Mouse (Mus musculus): ENCODE measurements at regions not wholly inside any gene's neighbourhood (a gene's known extent, or its start where the extent isn't known, plus 50 kb on each side); places are given as distances from the start of the nearest gene placed in this dataset.

DNA sequence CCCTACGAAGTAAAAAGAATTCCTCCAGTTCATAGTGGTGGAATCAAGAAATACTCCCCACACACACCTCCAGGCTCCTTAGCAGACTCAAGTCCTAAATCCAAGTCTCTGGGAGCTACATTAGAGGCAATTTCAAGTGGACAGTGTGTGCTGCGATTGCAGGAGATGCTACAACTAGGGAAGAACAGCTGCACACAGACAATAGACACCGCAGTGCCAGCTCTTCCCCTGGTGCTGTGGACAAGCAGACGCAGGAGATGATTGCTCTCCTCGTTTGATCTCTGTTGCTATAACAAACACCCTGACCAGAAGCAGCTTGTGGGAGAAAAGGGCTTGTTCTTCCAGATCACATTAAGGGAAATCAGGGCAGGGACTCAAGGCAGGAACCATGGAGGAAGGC is 517.1 kb upstream of the Adam5 start:
- no peak for DNase-seq (ENCODE audit: low read depth, low spot score)

DNA sequence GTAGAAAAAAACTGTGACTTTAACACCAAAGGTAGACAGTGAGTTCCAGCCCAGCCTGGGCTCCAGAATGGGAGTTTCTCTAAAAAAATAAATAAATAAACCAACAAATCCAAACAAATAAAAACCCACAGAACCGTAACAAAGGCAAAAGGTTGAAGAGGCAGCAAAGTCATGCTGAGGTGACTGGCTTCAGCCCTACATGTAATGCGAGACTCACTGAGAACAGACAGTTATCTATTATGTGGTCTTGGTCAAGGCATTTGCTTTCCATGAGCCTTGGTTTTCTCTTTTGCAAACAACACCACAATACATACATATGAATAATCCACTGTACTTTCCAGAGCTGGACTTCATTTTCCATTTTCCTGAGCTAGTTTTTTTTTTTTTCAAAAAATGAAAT is 516.6 kb upstream of the Adam5 start:
- no peak for DNase-seq (ENCODE audit: low read depth, low spot score)

DNA sequence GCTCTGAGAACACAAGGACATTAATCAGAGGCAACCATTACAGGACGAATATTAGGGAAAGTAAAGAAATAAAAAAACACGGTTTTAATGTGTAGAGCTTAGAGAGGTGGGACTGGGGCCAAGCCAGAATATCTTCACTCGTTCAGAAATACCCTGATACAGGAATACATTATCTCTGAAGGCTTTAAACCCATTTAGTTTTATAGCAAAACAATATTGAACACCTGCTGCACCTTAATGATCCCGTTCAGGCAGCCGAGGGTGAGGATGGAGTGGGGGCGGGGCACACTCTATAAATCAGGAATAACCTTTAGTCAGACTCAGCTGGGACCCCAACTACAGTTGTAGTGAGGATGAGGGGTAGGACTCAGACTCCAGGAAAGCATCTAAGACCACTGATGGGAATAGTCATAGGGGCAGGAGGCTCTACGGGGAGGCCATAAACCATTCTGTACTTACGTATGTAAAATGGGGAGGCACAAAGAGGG is 508.0 kb upstream of the Adam5 start:
- no peak for DNase-seq (ENCODE audit: low read depth, low spot score)

DNA sequence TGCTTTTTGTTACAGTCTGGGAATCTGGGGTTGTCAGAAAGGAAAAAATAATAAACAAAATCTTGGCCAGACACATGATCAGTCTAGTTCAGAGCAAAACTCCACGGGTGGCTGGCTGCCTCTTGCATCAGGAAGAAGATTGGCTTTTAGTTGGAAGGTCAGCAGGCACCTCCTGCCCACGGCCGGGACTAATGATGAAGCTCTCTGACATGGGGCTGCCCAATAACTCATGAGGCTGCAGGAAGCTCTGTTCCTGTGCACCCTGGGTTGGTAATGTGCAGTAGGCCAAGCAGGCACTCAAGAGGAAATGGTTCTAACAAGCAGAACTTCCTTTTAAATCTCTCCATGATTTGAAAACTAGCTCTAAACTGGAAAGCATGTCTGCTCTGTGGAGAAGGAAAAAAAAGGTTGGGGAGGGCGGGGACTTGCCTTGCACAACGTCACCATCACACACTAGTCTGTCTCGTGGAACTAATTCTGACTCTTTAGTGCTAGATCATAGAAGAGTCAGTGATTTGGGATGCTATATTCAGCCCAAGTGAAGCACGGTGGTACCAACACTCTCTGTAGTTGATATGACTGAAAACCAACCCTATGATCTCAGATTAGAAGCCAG is 507.1 kb upstream of the Adam5 start:
- no peak for DNase-seq (ENCODE audit: low read depth, low spot score)

DNA sequence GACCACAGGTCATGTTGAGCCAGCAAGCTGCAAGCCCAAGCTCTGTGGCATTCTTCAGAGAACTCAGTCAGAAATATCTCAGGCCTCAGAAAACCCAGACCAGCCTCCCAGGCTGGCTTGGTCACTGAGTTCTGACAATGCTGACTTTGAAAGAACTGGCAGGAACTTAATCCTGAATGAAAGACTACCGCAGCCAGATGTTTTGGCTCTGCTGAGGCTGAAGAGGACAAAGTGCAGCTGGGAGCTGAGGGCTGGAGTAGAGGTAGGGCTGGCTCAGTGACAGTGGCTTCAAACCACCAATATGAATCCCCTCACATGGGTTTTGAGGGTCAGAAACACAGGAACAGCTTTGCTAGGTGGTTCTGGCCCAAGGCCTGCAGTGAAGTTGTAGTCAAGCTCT is 505.6 kb upstream of the Adam5 start:
- DNase-seq (ENCODE audit: low read depth, low spot score): no peak

DNA sequence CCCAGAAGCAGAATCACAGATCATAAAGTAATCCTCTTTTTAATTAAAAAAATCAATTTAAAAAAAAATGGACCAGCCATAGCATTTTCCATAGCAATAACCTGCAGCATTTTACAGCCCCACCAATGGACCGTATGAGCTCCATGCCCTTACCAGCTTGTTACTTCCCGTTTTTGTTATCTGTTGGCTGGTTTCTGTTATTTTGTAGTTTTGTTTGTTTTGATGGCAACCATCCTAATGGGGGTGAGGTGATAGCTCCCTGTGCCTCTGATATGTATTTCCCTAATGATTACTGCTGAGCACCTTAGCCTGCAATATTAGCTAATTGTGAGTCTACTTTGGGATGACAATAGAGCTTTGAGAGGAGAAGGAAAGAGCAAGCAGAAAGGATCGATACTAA is 504.1 kb upstream of the Adam5 start:
- DNase-seq (ENCODE audit: low read depth, low spot score): no peak

DNA sequence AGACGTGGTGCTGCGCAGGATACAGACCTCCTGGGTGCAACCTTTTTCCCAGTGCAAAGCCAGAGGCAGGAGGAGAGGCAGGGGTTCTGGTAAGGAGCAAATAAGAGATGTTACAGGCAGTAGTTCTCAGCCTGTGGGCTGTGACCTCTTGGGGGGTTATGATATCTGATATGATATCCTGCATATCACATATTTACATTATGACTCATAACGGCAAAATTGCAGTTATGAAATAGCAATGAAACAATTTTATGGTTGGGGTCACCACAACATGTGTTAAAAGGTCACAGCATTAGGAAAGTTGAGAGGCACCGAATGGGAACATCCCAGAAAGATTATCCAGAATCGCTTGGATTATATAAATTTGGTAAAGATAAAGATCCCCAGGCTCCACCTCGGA is 502.8 kb upstream of the Adam5 start:
- DNase-seq (ENCODE audit: low read depth, low spot score): no peak

DNA sequence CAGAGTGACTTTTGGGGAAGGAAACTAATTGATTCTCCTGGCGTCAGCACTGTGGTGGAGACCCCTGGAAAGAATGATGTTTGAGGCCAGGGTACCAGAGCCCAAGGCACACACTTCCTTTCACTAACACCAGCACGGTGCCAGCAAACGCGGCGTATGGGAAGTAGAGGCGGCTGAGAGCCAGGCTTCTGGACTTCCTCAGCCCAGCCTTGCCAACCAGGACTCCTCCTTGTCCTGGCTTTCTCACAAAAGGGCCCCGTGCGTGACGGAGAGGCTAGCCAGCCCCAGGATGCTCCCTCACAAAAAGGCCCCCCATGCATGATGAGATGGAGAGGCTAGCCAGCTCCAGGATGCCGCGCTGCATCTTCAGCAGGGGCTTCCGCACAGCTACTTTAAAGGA is 502.1 kb upstream of the Adam5 start:
- no peak for DNase-seq (ENCODE audit: low read depth, low spot score)

DNA sequence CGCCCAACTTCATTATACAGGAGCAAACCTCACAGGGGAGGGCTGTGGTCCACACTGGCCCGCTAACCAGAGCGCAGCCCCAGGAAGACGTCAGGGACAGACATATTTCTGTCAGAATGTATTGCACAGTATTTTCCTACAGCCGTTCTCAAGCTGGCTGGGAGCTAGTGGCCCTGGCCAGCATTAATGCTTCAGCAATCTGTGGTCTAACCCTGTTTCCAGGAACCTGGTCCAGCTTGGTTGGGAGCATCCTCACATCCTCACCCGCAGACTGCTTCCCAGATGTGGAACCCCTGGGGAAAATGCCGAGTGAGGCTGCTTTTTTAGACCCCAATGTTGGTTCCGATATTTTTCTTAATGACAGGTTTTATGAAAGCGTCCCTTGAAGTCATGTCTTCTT is 500.6 kb upstream of the Adam5 start:
- no peak for DNase-seq (ENCODE audit: low read depth, low spot score)

DNA sequence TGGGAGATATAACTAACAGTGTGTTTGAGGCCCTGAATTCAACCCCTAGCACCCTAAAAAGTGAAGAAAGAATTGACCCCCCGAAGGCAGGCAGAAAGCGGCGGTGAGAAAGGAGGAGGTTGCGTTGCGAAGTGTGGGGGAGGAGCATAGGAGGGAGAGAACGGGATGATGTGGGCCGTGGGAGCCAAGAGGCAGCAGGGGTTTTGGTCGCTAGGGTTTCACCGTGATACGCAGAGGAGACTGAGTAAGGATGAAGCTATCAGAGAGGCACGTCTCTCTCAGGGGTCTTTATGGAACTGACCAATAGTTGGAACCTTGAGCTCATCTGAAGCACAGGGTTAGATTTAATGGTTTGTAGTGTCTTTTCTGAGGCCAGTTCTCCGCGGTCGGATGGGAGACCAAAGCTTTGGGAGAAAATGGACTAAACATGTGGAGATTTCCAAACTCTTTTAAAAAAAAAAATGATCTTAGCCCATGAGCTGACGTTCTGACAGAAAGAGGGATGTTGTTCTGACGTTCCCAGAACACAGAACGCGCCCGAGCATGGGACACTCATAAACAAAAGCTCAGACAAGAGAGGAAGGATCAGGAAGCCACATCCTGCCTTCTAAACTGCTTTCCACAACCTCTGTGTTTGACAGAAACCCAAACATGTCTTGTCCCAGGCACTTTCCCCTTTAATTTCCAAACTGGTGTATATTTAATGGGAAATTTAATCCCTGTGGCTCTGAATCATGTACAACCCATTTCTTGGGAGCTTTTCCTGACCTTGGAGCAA is 499.7 kb upstream of the Adam5 start:
- no peak for DNase-seq (ENCODE audit: low read depth, low spot score)

DNA sequence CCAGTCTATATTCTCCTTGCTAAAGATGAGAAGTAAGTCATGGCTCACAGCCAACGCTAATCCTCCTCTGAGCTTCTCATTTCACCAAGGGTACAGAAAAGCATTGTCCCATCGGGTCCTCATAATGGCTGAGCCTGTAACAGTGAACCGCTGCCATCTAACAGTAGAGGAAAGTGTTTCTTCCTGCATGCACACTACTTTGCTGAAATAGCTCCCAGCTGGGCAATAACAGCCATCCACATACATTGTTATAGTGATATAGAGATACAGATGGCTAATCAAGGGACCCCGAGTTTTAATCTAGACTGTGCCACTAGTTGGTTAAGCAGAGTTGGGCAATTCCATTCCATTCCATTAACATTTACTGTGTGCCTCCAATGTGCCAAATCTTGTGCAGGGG is 492.2 kb upstream of the Adam5 start:
- DNase-seq (ENCODE audit: low read depth, low spot score): no peak

DNA sequence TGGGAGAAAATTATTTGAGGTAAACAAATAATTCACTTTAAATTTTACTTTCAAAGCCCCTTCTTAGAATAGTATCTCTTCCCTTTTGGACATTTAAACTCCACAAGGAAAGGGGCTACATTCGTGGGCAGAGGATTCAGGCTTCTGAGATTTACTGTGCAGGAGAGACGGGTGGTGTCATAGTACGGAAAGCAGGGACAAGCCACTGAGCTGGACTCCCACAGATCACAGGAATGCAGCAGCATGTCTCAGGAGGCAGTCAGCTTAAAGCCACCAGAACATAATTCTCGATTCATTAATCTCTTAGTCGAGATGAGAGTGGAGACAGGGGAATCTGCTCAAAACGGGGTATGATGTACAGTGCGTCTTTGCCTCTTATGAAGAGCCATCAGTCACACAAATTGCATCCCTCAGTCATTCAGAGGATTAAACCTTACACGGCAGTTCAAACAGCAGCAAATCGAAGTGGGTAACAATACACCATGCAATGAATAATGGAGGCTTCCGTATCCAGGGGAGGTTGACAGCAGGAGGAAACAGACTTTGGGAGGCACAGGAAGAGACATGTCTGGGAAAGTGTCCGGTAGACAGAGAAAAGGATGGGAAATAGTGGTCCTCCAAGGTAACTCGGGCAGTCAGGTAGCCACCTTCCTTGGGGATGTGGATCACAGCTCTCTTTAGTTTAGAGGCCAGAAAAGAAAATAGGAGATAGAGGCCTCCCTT is 487.8 kb upstream of the Adam5 start:
- no peak for DNase-seq (ENCODE audit: low read depth, low spot score)

DNA sequence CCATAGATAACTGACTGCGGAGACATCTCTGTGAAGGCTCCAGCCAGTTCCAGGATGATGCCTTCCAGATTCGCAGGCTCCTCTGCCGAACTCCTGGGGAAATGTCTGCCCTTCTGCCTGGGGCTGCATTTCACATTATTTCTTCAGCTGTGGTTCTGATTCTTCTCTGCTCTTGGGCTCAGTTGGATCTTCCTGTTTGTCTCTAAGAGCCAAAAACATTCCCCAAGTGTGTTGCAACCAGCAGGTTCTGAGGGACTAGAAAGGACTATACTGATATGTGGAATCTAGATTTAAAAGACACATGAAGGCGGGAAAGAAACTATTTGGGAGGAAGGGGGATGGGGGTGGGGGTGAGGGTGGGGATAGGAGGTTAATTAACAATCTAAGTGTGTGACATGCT is 483.8 kb upstream of the Adam5 start:
- DNase-seq (ENCODE audit: low read depth, low spot score): no peak

DNA sequence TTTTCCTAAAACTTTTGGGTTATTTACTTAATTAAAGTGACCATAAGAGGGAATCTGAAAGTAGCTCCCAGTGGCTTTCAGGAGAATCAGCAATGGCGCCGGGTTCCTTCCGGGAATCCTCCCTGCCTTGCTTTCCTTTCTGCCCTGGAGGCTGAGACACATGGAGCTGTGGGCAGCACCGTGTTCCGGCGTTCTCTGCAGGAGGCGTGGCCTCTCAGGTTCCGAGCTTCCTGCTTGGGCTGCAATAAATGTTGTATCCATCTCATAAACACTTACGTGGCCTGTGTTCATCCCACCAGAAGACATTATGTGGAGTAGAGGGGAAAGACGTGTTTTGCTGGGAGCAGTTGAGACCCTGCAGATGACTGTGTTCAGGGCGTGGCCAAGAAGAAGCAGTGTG is 483.3 kb upstream of the Adam5 start:
- DNase-seq (ENCODE audit: low read depth, low spot score): no peak

DNA sequence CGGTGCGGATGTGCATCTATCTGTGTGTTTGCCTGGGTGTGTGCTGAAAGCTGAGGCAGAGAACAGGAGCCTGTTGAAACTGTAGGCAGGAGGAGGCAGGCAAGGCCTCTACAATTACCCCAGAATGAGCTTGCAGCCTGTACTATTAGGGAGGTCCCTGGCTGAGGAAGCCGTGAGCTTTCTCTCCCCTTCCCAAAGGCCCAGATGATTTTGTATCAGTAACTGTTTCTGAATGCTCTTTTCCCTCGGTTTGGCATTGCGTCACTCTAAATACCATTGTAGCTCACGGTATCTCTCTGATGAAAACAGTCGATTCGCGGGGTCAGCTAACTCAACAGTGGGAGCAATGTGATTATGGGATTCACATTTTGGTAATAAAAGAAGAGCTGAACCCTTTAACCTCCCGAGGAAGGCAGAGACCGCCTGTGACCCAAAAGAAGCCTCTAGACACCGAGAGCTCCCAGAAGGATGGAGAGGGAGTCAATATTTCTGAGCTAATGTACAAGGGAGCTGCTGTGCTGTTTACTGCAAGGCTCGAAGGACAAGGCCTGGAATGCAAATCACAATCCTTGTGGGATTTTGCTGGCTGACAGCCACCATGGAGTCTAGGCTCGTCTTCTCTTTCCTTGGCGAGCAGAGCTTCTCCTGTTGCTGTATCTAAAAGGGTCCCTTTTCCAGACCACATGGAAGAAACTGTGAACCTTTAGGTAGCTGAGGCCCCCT is 482.8 kb upstream of the Adam5 start:
- DNase-seq (ENCODE audit: low read depth, low spot score): no peak
